Mouse (Mus musculus) G1E (cell line): ENCODE data around the gene Naalad2.

ENCODE experiments used
- CTCF ChIP-seq: IDR thresholded peaks from 2 replicates; pipeline ENCODE4 v1.5.1; 2012; ENCODE audit warnings: low read depth, low read length, inconsistent platforms, mixed read lengths
- GATA1 ChIP-seq: IDR thresholded peaks from 2 replicates; pipeline ENCODE4 v1.6.1; 2012; ENCODE audit warnings: borderline replicate concordance, low read length, inconsistent platforms, mixed read lengths
- POLR2AphosphoS5 ChIP-seq: IDR thresholded peaks from 2 replicates; pipeline ENCODE4 v1.6.1; 2012; ENCODE audit warnings: low read depth, low read length, inconsistent platforms; ENCODE audit not compliant: insufficient replicate concordance

- TF ChIP-seq GATA1, result no peak
- no peak for TF ChIP-seq CTCF
- no peak for TF ChIP-seq POLR2AphosphoS5
These were observed 28.9 kb upstream of the Naalad2 start for GRCm38 (mm10) chr9:18431687-18432086.
